Mouse (Mus musculus): Measurements from ENCODE around the gene Stmn3. TPM values are rescaled to one million over a fixed set of nuclear protein-coding genes. Genes with fewer than 3 reads are reported as not detected.

Stmn3 gene
- polyA plus RNA-seq, 1 experiment: 777 TPM

GRCm38 (mm10) chr2:181319248-181320102 lies 5.2 kb upstream of the Stmn3 start, which contains the start of gene Rtel1:
Gene Rtel1 (plus strand): TSS chr2:181319739.
- Histone ChIP-seq H3K4me1 (ENCODE audit: control insufficient read depth, insufficient read depth, low read length) (no peaks in the 10 kb centered on the region), H3K27ac (ENCODE audit: insufficient read depth, low read length) (no peak within 1 kb of the TSS), H3K4me3 (ENCODE audit: insufficient read depth, low read length) (peak within 1 kb of the TSS; percentile 56)
- TF ChIP-seq CTCF (IDR thresholded peaks at IDR 0.05; ENCODE audit: extremely low read depth, insufficient read depth, low read length) (no peak), POLR2A (IDR thresholded peaks at IDR 0.05; ENCODE audit: extremely low read depth, insufficient read depth, low read length) (peak; percentile 33; the same call in 1 of the 2 replicates)

- H3K4me3 ChIP-seq (ENCODE audit: insufficient read depth, low read length): peak overlapping the region; percentile 91
- peaks cover 2% of the 10 kb centered on the region; the same call in 1 of the 2 replicates for H3K4me1 ChIP-seq (ENCODE audit: control insufficient read depth, insufficient read depth, low read length)
- peak overlapping the region; percentile 97 for H3K27ac ChIP-seq (ENCODE audit: insufficient read depth, low read length)
- peak; percentile 14; the same call in 1 of the 2 replicates for TF ChIP-seq POLR2A (IDR thresholded peaks at IDR 0.05; ENCODE audit: extremely low read depth, insufficient read depth, low read length)
- TF ChIP-seq CTCF (IDR thresholded peaks at IDR 0.05; ENCODE audit: extremely low read depth, insufficient read depth, low read length): no peak
Observed at GRCm38 (mm10) chr2:181313344-181314079, 788 bp downstream of the Stmn3 start.

GRCm38 (mm10) chr2:181313006-181313343 lies 1.3 kb downstream of the Stmn3 start:
- TF ChIP-seq CTCF (IDR thresholded peaks at IDR 0.05; ENCODE audit: extremely low read depth, insufficient read depth, low read length) (no peak), POLR2A (IDR thresholded peaks at IDR 0.05; ENCODE audit: extremely low read depth, insufficient read depth, low read length) (no peak)

GRCm38 (mm10) chr2:181312435-181312834 lies 1.9 kb downstream of the Stmn3 start:
- TF ChIP-seq POLR2A (IDR thresholded peaks at IDR 0.05; ENCODE audit: extremely low read depth, insufficient read depth, low read length) (no peak), CTCF (IDR thresholded peaks at IDR 0.05; ENCODE audit: extremely low read depth, insufficient read depth, low read length) (no peak)
- Histone ChIP-seq H3K27ac (ENCODE audit: insufficient read depth, low read length) (no peak overlapping the region), H3K4me1 (ENCODE audit: control insufficient read depth, insufficient read depth, low read length) (peaks cover 2% of the 10 kb centered on the region; the same call in 1 of the 2 replicates), H3K4me3 (ENCODE audit: insufficient read depth, low read length) (peak overlapping the region; percentile 91)

More at GRCm38 (mm10) chr2:181313006-181313343, 1.3 kb downstream of the Stmn3 start:
- H3K4me3 ChIP-seq (ENCODE audit: insufficient read depth, low read length): peak overlapping the region; percentile 91
- peaks cover 2% of the 10 kb centered on the region; the same call in 1 of the 2 replicates for H3K4me1 ChIP-seq (ENCODE audit: control insufficient read depth, insufficient read depth, low read length)
- H3K27ac ChIP-seq (ENCODE audit: insufficient read depth, low read length): 0 out of 2 replicates have a peak overlapping the region, but pooled peaks have one; percentile 97

- H3K4me1 ChIP-seq (ENCODE audit: control insufficient read depth, insufficient read depth, low read length): peaks cover 2% of the 10 kb centered on the region; the same call in 1 of the 2 replicates
- no peak overlapping the region for H3K4me3 ChIP-seq (ENCODE audit: insufficient read depth, low read length)
- H3K27ac ChIP-seq (ENCODE audit: insufficient read depth, low read length): no peak overlapping the region
- 0 out of 2 replicates have a peak, but pooled peaks have one; percentile 11 for TF ChIP-seq POLR2A (IDR thresholded peaks at IDR 0.05; ENCODE audit: extremely low read depth, insufficient read depth, low read length)
- peak; percentile 39 for TF ChIP-seq CTCF (IDR thresholded peaks at IDR 0.05; ENCODE audit: extremely low read depth, insufficient read depth, low read length)
Observed at GRCm38 (mm10) chr2:181307144-181307804, 7.0 kb downstream of the Stmn3 start.

- no peak overlapping the region for H3K27ac ChIP-seq (ENCODE audit: insufficient read depth, low read length)
- no peak for TF ChIP-seq CTCF (IDR thresholded peaks at IDR 0.05; ENCODE audit: extremely low read depth, insufficient read depth, low read length)
- no peak for TF ChIP-seq POLR2A (IDR thresholded peaks at IDR 0.05; ENCODE audit: extremely low read depth, insufficient read depth, low read length)
- H3K4me3 ChIP-seq (ENCODE audit: insufficient read depth, low read length): no peak overlapping the region
- H3K4me1 ChIP-seq (ENCODE audit: control insufficient read depth, insufficient read depth, low read length): peaks cover 2% of the 10 kb centered on the region; the same call in 1 of the 2 replicates
Observed at GRCm38 (mm10) chr2:181304944-181305343, 9.4 kb downstream of the Stmn3 start.

- Histone ChIP-seq H3K4me3 (ENCODE audit: insufficient read depth, low read length) (no peak overlapping the region), H3K27ac (ENCODE audit: insufficient read depth, low read length) (no peak overlapping the region), H3K4me1 (ENCODE audit: control insufficient read depth, insufficient read depth, low read length) (no peaks in the 10 kb centered on the region)
- TF ChIP-seq CTCF (IDR thresholded peaks at IDR 0.05; ENCODE audit: extremely low read depth, insufficient read depth, low read length): no peak
- no peak for TF ChIP-seq POLR2A (IDR thresholded peaks at IDR 0.05; ENCODE audit: extremely low read depth, insufficient read depth, low read length)
Observed at GRCm38 (mm10) chr2:181302041-181302440, 12.3 kb downstream of the Stmn3 start.

- no peak overlapping the region for H3K27ac ChIP-seq (ENCODE audit: insufficient read depth, low read length)
- no peak overlapping the region for H3K4me3 ChIP-seq (ENCODE audit: insufficient read depth, low read length)
- peaks cover 6% of the 10 kb centered on the region; the same call in 1 of the 2 replicates for H3K4me1 ChIP-seq (ENCODE audit: control insufficient read depth, insufficient read depth, low read length)
- TF ChIP-seq CTCF (IDR thresholded peaks at IDR 0.05; ENCODE audit: extremely low read depth, insufficient read depth, low read length): no peak
- no peak for TF ChIP-seq POLR2A (IDR thresholded peaks at IDR 0.05; ENCODE audit: extremely low read depth, insufficient read depth, low read length)
Observed at GRCm38 (mm10) chr2:181290937-181291336, 23.4 kb downstream of the Stmn3 start.

GRCm38 (mm10) chr2:181288691-181289090 lies 25.6 kb downstream of the Stmn3 start:
- Histone ChIP-seq H3K27ac (ENCODE audit: insufficient read depth, low read length) (no peak overlapping the region), H3K4me3 (ENCODE audit: insufficient read depth, low read length) (no peak overlapping the region), H3K4me1 (ENCODE audit: control insufficient read depth, insufficient read depth, low read length) (peaks cover 6% of the 10 kb centered on the region; the same call in 1 of the 2 replicates)
- TF ChIP-seq CTCF (IDR thresholded peaks at IDR 0.05; ENCODE audit: extremely low read depth, insufficient read depth, low read length): no peak
- no peak for TF ChIP-seq POLR2A (IDR thresholded peaks at IDR 0.05; ENCODE audit: extremely low read depth, insufficient read depth, low read length)

Data from cortical plate, adult 2 months (tissue).